In the genomic region with DNA sequence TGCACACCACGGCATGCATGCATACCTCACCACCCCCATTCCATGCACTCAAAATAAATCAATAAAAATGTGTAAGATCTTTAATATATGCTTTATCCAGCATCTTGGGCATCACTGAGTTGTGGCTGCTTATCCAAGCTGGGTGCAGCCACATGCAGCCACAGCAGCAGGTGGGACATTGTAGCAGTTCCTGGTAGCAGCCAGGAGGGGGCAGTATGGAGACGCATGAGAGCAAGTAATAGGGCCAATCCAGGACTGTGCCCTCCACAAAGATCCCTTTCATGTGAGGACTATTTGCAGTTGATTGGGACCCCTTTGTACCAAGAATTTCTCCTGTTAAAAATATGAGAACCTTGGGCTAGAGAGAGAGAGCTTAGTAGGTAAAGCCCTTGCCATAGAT, we compare ENCODE assay signal across 13 mouse cellular contexts. TPM values are rescaled to one million over a fixed set of nuclear protein-coding genes. Genes with fewer than 3 reads are reported as not detected.
DNase-seq lines count a peak whose midpoint lies in the region.
"Had no signal": no experiment of that assay in that cellular context is flagged by ENCODE, and none has a peak within 500 bp of the region (broad histone marks: within the 10 kb centered on the region; RNA-seq: fewer than 3 reads in every experiment).

No protein-coding gene starts in this region.

- no peak overlapping the region for H3K4me3 ChIP-seq in forebrain, embryonic 10.5 days
- H3K4me3 ChIP-seq: forebrain, embryonic 13.5 days; hindbrain, embryonic 13.5 days; limb, embryonic 13.5 days; neural tube, embryonic 12.5 days had no signal

- H3K9me3 ChIP-seq in forebrain, embryonic 10.5 days, result no peaks in the 10 kb centered on the region
- H3K9me3 ChIP-seq: forebrain, embryonic 13.5 days; hindbrain, embryonic 13.5 days; limb, embryonic 13.5 days; neural tube, embryonic 12.5 days had no signal

- H3K4me1 ChIP-seq in forebrain, embryonic 10.5 days, result peaks cover 10% of the 10 kb centered on the region

- H3K27me3 ChIP-seq in forebrain, embryonic 10.5 days (ENCODE audit: poor library complexity, severe bottlenecking), result no peaks in the 10 kb centered on the region
- H3K27me3 ChIP-seq: forebrain, embryonic 13.5 days; hindbrain, embryonic 13.5 days; limb, embryonic 13.5 days; neural tube, embryonic 12.5 days had no signal

- no peak overlapping the region for H3K27ac ChIP-seq in forebrain, embryonic 10.5 days
- H3K27ac ChIP-seq: forebrain, embryonic 13.5 days; hindbrain, embryonic 13.5 days; limb, embryonic 13.5 days; neural tube, embryonic 12.5 days had no signal

- 63% methylated on average over 2 of the region's 2 CpGs for WGBS in forebrain, embryonic 10.5 days

- peak; percentile 32 for DNase-seq in gastrocnemius, adult 18-20 months (ENCODE audit: low spot score)
- DNase-seq in gastrocnemius, adult 8-10 months (ENCODE audit: low spot score in 2 of 2), result no peak
- peak; percentile 30 for DNase-seq in spleen, adult 12 weeks (ENCODE audit: low spot score)
- DNase-seq in spleen, postnatal 4 days (ENCODE audit: low spot score in 2 of 2), result no peak
- peak; percentile 44 for DNase-seq in c-Kit-negative CD71-positive TER-119-positive erythroid progenitor cells, embryonic 14.5 days (ENCODE audit: low read depth, low spot score)
- DNase-seq in thymus, postnatal 14 days, result peak; percentile 43
- DNase-seq in forebrain, embryonic 10.5 days (ENCODE audit: extremely low spot score, low spot score), result no peak
- DNase-seq in heart, adult 9 months (ENCODE audit: low spot score in 2 of 2), result no peak

- H3K36me3 ChIP-seq in forebrain, embryonic 10.5 days (replicated peaks), result no peaks in the 10 kb centered on the region
- H3K36me3 ChIP-seq: limb, embryonic 13.5 days; neural tube, embryonic 12.5 days had no signal

RNA-seq across cellular contexts. Expression of a gene that starts 18.8 kb away (rescaled TPM):
- 1 to 10 TPM; 3.0 to 3.8 TPM for total RNA-seq in gastrocnemius, adult 18-20 months (2021)
- total RNA-seq in gastrocnemius, adult 8-10 months (2022), result 1 to 10 TPM; 3.7 to 5.0 (median 4.1) TPM
- polyA plus RNA-seq in forebrain, embryonic 10.5 days (2016; fragmentation: Nextera tagmentation; extraction: Ambion mirVana), result 10.6 and 12.5 TPM in 2 replicates

RNA-seq across cellular contexts. Expression of a gene that starts 47.4 kb away (rescaled TPM):
- under 1 TPM in 1 of 2 experiments, not detected in 1; 0.19 TPM for total RNA-seq in gastrocnemius, adult 18-20 months (2021)
- total RNA-seq in gastrocnemius, adult 8-10 months (2022), result under 1 TPM in 1 of 4 experiments, not detected in 3; 0.12 TPM
- 0.06 and 0.21 TPM in 2 replicates for polyA plus RNA-seq in forebrain, embryonic 10.5 days (2016; fragmentation: Nextera tagmentation; extraction: Ambion mirVana)
- polyA plus RNA-seq: activated CD4-positive, CD25-positive, alpha-beta regulatory T cell, adult 4 months had no signal

Comparison
In these comparisons a context has a peak if more than half of its experiments do, and no peak if none do; other contexts are left out.
1. DNase-seq: peak in gastrocnemius, adult 18-20 months (single experiment), spleen, adult 12 weeks (single experiment), c-Kit-negative CD71-positive TER-119-positive erythroid progenitor cells, embryonic 14.5 days (single experiment) and thymus, postnatal 14 days (single experiment); none in gastrocnemius, adult 8-10 months (0 of 2), spleen, postnatal 4 days (0 of 2), forebrain, embryonic 10.5 days (single experiment) and heart, adult 9 months (0 of 2).